Mouse (Mus musculus) adipocyte (in vitro differentiated cells): Measurements from ENCODE around the gene Mn1.

ENCODE experiments used
- DNase-seq: peaks from one replicate; pipeline ENCODE4 v3.0.0-alpha.2; 2016; ENCODE audit warnings: low spot score

Gene Mn1

DNA sequence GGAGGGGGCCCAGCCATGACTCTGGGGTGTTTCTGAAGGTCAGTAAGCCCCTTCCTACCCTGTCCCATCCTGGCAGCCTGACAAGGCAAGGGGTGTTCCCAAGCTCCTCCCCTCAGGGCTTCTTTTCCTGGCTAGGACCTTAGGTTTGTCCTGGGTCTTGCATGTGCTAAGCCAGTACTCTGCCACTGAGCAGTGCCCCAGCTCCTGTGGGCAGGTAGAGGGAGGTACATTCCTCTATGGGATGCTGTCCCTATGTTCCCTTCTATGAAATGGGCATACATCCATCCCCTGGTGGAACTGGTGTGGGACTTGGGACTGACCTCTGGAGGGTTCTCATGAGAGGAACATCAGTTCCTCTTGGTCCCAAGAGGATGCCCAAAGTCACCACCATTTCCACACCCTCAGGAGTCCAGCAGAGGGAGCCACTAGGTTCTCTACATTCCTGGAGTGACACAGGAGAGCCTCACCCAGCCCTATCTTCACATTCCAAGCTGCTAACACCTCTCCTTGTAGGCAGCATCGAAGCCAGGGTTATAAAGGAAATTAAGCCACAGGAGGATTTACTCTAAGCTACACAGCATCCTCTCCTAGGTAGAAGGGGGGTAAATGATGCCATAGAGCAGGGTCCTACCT is 7.6 kb upstream of the Mn1 start:
- DNase-seq, result peak; percentile 50

DNA sequence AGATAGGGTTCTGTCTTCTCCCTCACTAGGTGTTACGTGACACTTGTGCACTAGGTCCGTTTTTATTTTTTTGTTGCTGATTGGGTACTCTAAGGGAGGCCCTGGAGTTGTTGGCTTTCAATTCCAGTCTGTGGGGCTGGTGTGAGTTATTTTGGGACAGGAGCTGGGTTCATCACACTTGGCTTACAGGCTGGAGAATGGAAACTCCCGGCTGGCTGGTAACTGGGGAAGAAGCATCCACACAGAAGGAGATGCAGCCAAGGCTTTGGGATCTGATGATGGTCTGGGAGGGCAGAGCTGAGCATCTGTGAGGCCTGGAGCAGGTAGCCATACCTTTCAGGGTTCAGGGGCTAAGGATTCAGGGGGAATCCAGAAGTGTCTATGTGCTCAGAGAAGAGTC is 6.5 kb upstream of the Mn1 start:
- DNase-seq, result no peak

DNA sequence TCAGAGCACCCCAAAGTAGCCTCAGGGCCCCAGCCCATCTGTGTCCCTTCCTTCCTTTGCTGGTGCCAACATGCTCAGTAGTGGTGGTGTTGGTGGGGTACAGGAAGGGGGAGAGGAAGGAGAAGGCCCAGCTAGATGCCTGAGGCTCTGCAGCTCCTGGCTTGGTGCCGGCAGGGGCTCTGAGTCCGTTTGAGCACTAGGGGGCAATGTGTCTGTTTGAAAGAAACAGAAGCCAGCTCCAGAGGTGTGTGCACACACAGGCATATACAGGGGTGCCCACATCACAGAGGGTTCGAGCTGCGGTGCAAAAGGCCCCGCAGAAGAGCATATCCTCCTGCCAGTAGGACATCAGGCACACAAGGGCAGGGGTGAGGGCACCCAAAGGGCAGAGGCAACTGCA is 3.0 kb upstream of the Mn1 start:
- peak; percentile 87 for DNase-seq

DNA sequence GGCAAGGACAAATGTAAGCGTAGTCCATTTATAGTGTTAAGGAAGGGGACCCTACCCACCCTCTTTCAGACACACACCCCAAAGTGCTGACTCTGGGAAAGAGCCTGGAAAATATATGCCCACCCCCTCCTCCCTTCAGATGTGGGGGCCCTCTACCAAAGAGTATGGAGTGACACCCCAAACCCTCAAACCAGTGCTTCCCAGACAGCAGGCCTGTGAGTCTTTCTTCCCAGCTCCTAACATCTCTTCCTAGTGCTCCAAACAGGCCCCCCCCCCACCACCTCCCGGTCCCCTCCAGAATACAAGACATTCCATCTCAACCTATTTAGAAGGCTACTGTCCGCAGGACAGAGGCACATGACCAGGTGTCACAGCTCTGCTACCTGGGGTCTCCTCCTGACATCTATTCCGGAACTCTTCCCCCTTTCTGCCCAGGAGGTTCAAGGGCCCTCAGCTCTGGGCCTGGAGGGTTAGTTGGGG is 2.4 kb upstream of the Mn1 start:
- DNase-seq, result no peak

DNA sequence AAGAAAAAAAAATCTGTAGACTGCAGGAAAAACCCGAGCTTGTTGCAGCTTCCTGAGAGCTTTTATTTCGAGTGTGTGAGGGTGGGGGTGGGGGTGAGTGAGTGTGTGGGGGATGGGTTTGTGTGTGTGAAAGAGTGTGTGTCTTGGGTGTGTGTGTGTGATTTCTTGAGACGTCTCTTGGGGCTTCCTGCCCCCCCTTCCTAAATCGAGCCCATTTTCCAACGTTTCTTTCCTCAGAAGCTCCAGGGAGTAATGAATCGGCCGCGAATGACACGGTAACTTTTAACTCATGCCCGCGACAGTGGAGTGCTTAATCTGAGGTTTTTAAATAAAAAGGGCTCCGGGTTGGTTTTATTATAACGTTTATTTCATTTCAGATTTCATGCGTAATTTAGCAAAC is 1.6 kb upstream of the Mn1 start:
- DNase-seq, result no peak

DNA sequence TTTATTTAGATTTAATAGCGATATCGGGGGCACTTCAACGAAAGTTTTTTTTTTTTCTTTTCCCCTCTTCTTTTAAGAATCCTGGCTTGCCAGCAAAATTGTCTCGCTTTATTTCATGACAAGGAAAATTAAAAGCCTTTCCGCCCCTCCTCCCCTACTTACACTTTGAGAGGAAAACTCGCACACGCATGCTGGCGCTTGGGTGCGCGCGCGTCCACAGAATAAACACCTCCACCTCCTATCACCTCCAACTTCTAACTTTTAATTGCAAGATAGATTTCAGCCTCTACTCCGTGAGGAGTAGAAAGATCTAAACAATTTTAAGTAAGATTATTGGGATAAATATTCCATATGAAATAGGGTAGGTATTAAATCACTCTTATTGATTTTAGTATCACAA is 1.1 kb upstream of the Mn1 start:
- no peak for DNase-seq

DNA sequence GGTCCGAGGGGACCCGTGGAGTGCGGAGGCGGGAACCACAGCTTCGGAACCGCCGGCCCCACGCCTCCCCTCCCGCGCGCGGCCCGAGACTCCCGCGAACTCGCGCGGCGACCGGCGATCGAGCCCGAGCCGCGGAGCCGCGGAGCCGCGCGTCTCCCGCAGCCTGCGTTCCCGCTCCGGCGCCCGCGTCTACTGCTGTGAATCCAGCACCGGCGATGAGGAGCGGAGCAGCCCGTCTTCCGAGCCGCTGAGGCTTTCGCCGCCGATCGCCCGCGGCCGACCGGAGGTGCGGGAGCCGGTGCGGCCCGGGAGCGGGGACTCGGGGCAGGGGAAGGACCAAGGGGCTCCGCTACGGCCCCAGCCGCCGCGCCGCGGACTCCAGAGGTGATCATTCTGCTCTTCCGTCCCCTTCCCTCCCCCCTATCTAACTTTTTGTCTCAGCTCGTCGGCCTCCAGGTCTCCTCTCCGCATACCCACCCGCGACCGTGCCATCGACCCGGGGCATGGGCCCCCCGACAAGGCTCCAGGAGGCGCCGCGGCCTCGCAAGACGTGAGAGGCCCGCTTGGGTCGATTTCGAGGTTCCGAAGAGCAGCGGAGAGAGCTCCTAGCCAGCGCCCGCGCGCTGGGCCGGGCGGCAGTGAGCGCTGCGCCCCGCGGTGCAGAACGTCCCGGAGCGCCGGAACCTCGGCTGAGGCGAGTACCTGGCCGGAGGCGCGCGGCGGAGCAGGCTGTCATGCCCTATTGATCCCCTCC is 393 bp downstream of the Mn1 start:
- peak; percentile 19 for DNase-seq

DNA sequence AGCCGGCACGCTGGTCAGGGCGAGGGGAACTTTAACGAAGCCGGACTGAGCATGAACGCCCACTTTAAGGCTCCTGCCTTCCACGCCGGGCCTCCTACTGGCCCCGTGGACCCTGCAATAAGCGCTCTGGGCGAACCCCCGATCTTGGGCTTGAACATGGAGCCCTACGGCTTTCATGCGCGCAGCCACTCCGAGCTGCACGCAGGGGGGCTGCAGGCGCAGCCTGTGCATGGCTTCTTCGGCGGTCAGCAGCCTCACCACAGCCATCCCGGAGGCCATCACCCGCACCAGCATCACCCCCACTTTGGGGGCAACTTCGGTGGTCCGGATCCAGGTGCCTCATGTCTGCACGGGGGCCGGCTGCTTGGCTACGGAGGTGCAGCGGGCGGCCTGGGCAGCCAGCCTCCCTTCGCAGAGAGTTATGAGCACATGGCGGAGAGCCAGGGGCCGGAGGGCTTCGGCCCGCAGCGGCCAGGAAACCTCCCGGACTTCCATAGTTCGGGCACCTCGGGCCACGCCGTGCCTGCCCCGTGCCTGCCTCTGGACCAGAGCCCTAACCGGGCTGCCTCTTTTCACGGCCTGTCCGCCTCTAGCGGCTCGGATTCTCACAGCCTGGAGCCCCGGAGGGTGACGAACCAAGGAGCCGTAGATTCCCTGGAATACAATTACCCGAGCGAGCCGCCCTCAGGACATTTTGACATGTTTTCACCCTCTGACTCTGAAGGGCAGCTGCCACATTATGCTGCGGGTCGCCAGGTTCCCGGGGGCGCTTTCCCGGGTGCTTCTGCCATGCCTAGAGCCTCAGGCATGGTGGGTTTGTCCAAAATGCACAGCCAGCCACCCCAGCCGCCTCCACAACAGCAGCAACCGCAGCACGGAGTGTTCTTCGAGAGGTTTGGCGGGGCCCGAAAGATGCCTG is 1.3 kb downstream of the Mn1 start:
- DNase-seq, result no peak

DNA sequence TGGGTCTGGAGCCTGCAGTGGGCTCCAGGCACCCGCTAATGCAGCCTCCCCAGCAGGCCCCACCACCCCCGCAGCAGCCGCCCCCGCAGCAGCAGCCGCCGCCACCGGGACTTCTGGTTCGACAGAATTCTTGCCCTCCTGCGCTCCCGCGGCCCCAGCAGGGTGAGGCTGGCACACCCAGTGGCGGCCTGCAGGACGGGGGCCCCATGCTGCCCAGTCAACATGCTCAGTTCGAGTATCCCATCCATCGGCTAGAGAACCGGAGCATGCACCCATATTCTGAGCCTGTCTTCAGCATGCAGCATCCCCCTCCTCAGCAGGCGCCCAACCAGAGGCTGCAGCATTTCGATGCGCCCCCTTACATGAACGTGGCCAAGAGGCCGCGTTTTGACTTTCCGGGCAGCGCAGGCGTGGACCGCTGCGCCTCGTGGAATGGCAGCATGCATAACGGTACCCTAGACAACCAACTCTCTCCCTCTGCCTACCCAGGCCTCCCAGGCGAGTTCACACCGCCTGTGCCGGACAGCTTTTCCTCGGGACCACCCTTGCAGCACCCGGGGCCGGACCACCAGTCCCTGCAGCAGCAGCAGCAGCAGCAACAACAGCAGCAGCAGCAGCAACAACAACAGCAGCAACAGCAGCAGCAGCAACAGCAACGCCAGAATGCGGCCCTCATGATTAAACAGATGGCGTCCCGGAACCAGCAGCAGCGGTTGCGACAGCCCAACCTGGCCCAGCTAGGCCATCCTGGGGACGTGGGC is 2.1 kb downstream of the Mn1 start:
- DNase-seq, result no peak

DNA sequence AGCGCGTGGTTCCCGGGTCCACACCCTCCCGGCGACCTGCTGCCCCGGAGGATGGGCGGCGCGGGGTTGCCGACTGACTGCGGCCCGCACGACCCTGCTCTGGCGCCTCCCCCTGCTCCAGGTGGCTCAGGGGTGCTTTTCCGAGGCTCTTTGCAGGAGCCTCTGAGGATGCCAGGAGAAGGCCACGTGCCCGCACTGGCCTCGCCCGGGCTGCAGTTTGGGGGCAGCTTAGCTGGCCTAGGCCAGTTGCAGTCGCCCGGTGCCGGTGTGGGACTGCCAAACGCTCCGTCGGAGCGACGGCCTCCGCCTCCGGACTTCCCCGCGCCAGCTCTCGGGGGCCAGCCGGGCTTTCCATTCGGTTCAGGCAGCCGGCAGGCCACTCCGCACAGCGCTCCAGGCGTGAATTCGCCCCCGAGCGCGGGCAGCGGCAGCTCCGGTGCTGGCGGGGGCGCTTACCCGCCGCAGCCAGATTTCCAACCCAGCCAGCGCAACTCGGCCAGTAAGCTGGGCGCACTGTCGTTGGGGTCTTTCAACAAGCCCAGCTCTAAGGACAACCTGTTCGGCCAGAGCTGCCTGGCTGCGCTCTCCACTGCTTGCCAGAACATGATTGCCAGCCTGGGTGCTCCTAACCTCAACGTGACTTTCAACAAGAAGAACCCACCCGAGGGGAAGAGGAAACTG is 3.0 kb downstream of the Mn1 start:
- DNase-seq, result no peak

DNA sequence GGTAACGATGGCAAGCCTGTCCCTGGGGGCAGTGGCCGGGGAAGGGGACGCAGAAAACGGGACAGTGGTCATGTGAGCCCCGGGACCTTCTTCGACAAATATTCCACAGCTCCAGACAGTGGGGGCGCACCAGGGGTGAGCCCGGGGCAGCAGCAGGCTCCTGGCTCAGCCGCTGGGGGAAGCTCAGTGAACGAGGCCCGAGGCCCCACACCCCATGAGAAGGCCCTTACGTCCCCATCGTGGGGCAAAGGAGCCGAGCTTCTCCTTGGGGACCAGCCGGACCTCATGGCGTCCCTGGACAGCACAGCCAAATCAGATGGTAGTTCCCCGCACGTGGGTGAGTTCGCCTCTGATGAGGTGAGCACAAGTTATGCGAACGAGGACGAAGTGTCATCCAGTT is 3.7 kb downstream of the Mn1 start:
- DNase-seq, result no peak

DNA sequence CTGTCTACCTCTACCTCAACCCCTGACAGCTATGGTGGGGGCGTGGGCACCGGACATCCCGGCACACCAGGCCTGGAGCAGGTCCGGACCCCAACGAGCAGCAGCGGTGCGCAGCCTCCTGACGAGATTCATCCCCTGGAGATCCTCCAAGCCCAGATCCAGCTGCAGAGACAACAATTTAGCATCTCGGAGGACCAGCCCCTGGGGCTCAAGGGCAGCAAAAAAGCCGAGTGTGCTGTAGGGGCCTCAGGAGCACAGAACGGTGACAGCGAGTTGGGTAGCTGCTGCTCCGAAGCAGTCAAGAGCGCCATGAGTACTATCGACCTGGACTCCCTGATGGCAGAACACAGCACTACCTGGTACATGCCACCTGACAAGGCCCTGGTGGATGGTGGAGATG is 4.3 kb downstream of the Mn1 start:
- no peak for DNase-seq

DNA sequence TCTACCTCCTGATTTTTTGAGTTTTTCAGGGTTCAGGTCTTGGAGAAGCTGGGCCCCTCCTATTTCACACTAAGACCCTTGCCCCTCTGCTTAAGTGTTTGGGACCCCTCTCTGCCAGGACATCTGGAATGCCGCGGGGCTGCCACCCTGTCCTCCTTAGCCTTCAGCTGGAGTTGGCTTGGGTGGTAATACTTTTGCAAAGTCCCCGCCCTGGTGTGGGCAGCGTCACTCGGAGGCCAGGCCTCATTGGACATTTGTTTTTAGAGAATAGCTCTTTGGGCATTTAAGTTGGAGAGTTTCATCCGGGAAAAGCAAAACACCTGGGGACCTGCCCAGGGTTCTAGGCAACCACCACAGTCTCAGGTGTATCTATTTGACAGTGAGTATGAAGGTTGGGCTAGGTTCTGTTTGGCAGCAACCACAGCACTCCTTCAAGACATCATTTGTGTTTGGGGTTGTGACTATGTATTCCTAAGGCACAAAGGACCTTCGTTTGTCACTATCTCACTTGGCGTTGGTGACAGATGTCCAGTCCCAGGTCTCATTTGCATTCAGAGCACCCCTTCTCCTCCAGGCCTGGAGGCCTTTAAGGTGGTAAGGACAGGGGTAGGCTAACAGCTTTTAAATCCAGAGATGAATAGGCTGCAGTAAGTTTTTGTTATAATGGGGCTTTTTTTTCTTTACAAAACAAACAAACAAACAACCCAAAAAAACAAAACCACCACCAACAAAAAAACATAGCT is 5.1 kb downstream of the Mn1 start:
- DNase-seq, result no peak

DNA sequence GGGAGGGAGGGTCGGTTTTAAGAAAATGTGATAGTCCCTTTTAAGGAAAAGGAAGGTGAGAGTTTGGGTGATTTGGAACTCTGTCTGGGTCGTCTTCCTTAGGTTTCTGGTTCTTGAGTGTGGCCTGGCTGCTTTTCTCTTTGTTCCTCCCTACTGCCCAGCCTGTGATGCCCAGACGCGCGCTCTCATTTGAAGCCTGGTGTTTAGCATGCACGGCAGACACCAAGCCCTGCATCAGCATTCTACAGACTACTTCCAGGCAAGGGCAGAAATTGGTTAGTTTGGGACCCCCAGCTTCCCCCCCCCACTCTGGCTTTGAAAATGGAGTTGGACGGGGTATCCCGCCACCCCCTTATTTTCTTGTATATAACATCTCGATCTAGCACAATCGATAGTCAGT is 5.8 kb downstream of the Mn1 start:
- DNase-seq, result no peak

DNA sequence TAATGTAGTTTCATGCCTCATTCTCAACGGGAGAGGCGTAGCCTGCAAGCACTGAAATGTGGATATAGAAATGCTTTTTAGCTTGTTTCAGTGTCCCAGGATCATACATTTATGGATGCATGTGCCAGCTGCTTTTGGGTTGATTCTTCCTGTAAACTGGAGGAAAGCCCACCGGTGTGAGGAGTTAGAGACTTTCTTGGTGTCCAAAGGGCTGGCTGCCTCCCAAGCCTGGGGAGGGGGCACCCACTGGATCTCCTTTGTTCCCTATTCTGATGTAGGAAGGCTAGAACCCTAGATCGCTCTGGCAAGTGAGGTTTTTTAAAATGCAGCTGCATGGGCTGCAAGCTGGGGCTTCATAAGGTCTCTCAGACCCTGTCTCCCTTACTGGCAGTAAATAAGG is 6.5 kb downstream of the Mn1 start:
- DNase-seq, result no peak

DNA sequence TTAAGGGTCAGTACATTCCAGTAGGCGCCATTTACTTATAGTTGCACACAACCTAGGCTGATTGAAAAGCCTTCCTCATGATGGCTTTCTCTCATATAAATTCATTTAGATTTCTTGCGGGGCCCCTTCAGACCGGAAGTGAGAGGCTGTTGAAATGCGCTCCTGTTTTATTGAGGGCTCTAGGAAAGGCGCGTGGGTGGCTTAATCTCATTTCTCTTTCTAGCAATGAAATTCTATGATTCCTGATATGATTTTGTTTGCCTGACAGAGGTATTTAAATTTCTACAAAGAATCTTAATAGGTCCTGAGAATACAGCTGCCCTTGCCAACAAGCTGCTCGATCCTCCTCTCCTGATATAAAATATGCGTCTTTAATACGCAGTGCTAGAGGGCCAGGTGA is 8.7 kb downstream of the Mn1 start:
- no peak for DNase-seq

DNA sequence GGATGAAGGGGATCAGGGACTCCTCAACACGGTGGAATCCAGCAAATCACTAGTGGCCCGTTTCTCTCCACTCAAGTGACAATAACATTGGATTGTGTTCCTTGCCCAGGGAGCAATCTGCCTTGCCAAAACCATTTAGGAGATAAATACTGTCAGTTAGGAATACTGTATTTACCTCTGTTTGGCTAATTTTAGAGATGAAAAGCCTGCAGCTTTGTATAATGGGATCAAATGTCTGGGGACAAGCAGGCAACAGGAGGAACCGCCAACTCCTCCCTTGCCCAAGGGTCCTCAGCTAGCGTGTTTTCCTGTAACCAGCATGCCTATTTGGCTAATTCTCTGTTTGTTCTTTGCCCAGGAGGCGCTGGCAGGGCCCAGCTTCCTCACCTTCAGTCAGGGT is 9.1 kb downstream of the Mn1 start:
- no peak for DNase-seq

DNA sequence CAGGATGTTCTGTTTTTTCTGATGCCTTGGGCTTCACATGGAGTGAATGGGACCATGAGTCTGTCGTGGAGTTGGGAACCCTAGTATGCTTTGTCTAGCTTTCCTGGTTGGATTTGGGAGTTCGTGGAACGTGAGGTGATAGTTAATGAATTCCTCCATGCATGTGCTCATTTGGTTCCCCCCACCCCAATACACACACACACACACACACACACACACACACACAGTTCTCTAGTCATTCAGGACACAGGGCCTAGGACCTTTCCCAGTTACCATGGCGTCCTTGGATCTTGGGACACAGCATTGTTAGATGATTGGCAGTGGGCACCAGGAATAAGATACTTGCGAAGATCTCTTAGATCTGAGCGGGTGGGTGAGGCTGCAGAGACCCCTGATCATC is 11.7 kb downstream of the Mn1 start:
- DNase-seq, result no peak

DNA sequence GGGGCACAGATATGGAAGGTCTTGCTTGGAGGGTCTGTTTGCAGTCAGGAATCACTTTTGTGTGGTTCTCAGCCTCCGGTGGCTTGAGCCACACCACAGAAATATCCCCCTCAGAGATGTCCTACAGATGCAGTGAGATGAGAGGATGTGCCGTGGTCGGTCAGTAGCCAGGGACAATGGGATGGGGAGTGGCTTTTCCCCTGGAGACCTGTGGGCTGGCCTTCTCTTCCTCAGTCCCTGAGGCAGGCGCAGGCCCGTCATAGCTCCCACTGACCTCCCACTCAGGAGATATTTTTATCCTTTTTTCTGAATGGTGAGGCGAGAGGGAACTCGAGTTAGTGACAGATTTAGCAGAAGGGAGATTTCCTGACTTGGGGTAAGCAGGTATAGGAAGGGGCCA is 12.6 kb downstream of the Mn1 start:
- DNase-seq, result no peak

DNA sequence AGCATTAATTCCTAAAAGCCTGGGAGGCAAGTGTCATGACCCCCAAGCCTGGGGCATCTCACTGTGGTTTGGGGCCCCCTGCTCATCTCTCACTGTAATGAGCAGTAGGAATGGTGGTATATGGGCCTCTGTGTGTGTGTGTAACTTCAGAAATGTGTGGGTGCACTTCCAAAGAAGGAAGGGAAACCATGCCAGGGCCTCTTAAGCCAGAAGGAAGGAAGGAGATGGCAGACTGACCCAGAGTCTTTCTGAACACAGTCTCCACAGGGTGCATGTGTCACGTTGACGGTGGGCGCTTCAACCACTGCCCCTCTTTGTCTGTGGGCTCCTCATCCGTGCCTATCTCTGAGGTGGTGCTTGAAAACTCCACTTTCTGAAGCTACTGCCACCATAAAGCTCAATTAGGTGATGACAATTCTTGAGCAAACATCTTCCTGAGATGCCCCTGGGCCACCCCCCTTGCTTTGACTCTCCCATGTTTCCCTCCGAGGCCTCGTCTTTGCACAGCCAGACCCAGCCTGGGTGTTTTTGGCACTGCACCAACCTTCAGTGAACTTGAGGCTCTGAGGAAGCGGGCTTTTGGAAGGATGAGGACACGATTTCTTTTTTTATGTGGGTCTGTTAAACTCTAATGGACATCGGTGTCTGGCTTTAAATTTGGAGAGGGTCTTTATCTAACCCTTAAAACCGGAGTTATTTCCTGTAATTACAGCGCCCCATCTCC is 14.0 kb downstream of the Mn1 start:
- no peak for DNase-seq
